Mouse (Mus musculus) heart, embryonic 12.5 days (tissue): Measurements from ENCODE around the gene Eif2a. TPM values are rescaled to one million over a fixed set of nuclear protein-coding genes. Genes with fewer than 3 reads are reported as not detected.

Source experiments
- ATAC-seq: fragments of 200-750 bp; cut with Nextera tagmentation; 2 replicates; pipeline ENCODE4 v1.8.0; 2017; ENCODE audit warnings: moderate TSS enrichment, moderate library complexity; ENCODE audit not compliant: insufficient number of reproducible peaks, low FRiP score
- H3K27ac ChIP-seq: fragments of 300-500 bp; sonication (generic); 2 replicates; pipeline ENCODE4 v1.5.1; 2016; ENCODE audit warnings: mild to moderate bottlenecking, moderate library complexity; ENCODE audit not compliant: poor library complexity, severe bottlenecking
- H3K27me3 ChIP-seq: fragments of 300-500 bp; sonication (generic); replicated peaks from 2 replicates; pipeline ENCODE4 v1.6.1; 2016; ENCODE audit warnings: mild to moderate bottlenecking, moderate library complexity
- H3K36me3 ChIP-seq: fragments of 300-500 bp; sonication (generic); 2 replicates; pipeline ENCODE4 v1.6.1; 2016; ENCODE audit warnings: mild to moderate bottlenecking, moderate library complexity
- H3K4me1 ChIP-seq: fragments of 300-500 bp; sonication (generic); replicated peaks from 2 replicates; pipeline ENCODE4 v1.6.1; 2016; ENCODE audit warnings: mild to moderate bottlenecking
- H3K4me2 ChIP-seq: fragments of 300-500 bp; sonication (generic); 2 replicates; pipeline ENCODE4 v1.6.1; 2016; ENCODE audit warnings: mild to moderate bottlenecking, moderate library complexity
- H3K4me3 ChIP-seq: fragments of 300-500 bp; sonication (generic); 2 replicates; pipeline ENCODE4 v1.5.1; 2016; ENCODE audit warnings: mild to moderate bottlenecking
- H3K9ac ChIP-seq: fragments of 300-500 bp; sonication (generic); 2 replicates; pipeline ENCODE4 v1.6.1; 2016; ENCODE audit warnings: mild to moderate bottlenecking, moderate library complexity
- H3K9me3 ChIP-seq: fragments of 300-500 bp; sonication (generic); replicated peaks from 2 replicates; pipeline ENCODE4 v1.6.1; 2016; ENCODE audit warnings: mild to moderate bottlenecking, moderate library complexity
- WGBS: fragments of 180-500 bp; shearing (Covaris S2); methylation state at CpG from one replicate; pipeline ENCODE4 v1.1.7; 2016; 5-methylcytosine and 5-hydroxymethylcytosine counted together
- polyA plus RNA-seq: library from polyadenylated mRNA; unstranded; fragments of >200 nt; fragmentation: Nextera tagmentation; extraction: Ambion mirVana; gene quantifications from 2 replicates; pipeline ENCODE4 v1.2.1, GENCODE M21; 2016

Gene Eif2a
- polyA plus RNA-seq, 1 experiment from 2014 or later = 36.5 TPM

GRCm38 (mm10) chr3:58508020-58508750 is 17.4 kb upstream of the Eif2a start:
- no peaks in the 10 kb centered on the region for H3K36me3 ChIP-seq
- no peak overlapping the region for H3K27ac ChIP-seq
- no peak for ATAC-seq
- H3K27me3 ChIP-seq = no peaks in the 10 kb centered on the region
- H3K4me2 ChIP-seq = no peak overlapping the region
- no peak overlapping the region for H3K9ac ChIP-seq
- WGBS = 78% methylated on average over 7 of the region's 7 CpGs
- H3K4me3 ChIP-seq = no peak overlapping the region
- H3K4me1 ChIP-seq = 0 out of 2 replicates have a peak, but pooled peaks cover 2% of the 10 kb centered on the region
- no peaks in the 10 kb centered on the region for H3K9me3 ChIP-seq

- ATAC-seq = no peak
- Histone ChIP-seq H3K9ac (no peak overlapping the region), H3K27me3 (no peaks in the 10 kb centered on the region), H3K36me3 (no peaks in the 10 kb centered on the region), H3K9me3 (no peaks in the 10 kb centered on the region), H3K4me3 (no peak overlapping the region), H3K4me2 (no peak overlapping the region), H3K27ac (no peak overlapping the region), H3K4me1 (peaks cover 2% of the 10 kb centered on the region; the same call in 1 of the 2 replicates)
These were observed 14.0 kb upstream of the Eif2a start for GRCm38 (mm10) chr3:58511581-58511980.

DNA sequence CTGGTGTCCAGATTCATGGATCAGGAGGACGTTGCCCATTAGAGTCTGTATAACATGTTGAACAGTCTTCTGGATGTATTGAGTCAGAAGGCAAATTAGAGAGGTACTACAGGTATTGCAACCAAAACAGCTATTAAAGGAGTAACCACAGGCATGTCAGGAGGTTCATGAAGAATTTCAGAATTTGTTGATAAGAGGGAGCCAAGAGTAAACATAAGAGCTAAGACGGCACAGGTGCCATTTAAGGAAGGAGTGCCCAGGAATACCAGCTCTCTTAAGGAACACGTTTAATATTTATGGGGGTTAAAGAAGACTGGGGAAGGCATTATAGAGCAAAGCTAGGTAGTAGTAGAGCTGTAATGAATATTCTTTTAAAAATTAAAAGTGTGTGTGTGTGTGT is 12.9 kb upstream of the Eif2a start:
- Histone ChIP-seq H3K4me3 (no peak overlapping the region), H3K9ac (no peak overlapping the region), H3K27ac (no peak overlapping the region), H3K36me3 (no peaks in the 10 kb centered on the region), H3K27me3 (no peaks in the 10 kb centered on the region), H3K9me3 (no peaks in the 10 kb centered on the region), H3K4me1 (peaks cover under 1% of the 10 kb centered on the region; the same call in 1 of the 2 replicates), H3K4me2 (no peak overlapping the region)
- ATAC-seq = no peak
- 77% methylated on average over 3 of the region's 3 CpGs for WGBS

DNA sequence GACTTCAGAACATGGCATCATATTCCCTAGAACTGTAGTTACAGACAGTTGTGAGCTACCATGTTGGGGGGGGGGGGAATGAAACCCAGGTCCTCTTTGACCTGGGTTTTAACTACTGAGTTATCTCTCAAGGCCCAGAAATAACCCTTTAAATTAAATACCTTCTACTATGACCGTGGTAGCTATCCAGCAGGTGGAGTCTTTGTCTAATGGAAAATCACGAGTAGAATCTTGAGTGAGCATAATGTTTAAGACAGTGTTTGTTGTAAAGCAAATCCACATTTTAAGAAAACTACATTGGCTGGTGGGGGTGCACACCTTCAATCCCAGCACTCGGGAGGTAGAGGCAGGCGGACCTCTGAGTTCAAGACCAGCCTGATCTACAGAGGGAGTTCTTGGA is 12.1 kb upstream of the Eif2a start:
- H3K27me3 ChIP-seq = no peaks in the 10 kb centered on the region
- no peak overlapping the region for H3K4me3 ChIP-seq
- WGBS = 75% methylated on average over 4 of the region's 4 CpGs
- H3K9me3 ChIP-seq = no peaks in the 10 kb centered on the region
- no peak overlapping the region for H3K9ac ChIP-seq
- H3K4me2 ChIP-seq = no peak overlapping the region
- no peaks in the 10 kb centered on the region for H3K36me3 ChIP-seq
- ATAC-seq = no peak
- no peak overlapping the region for H3K27ac ChIP-seq
- H3K4me1 ChIP-seq = no peaks in the 10 kb centered on the region; the same call in 1 of the 2 replicates

- Histone ChIP-seq H3K27ac (no peak overlapping the region), H3K4me3 (no peak overlapping the region), H3K4me1 (peaks cover 8% of the 10 kb centered on the region), H3K4me2 (no peak overlapping the region), H3K27me3 (no peaks in the 10 kb centered on the region), H3K9ac (no peak overlapping the region), H3K36me3 (peaks cover 1% of the 10 kb centered on the region), H3K9me3 (no peaks in the 10 kb centered on the region)
- 67% methylated on average over 1 of the region's 1 CpGs for WGBS
- no peak for ATAC-seq
These were observed 9.5 kb upstream of the Eif2a start for GRCm38 (mm10) chr3:58515947-58516601.

DNA sequence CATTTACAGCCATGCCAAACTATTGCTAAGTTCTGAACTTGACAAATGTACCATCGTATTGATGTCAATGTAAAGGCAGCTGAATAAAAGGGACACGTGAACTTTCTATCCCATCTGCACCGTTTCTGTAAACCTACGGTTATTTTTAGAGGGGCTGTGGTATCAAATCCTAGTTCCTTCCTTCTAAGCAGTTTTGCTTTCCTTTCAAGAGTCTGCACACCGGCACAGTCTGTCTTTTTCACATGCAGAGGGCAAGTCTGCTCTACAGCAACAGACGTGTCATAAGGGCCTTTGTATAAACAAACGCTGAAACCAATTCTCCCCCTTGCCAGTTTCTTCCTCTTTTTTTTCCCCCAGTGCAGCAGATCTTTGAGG is 9.0 kb upstream of the Eif2a start:
- WGBS = 51% methylated on average over 7 of the region's 7 CpGs
- ATAC-seq = no peak

GRCm38 (mm10) chr3:58517258-58517657 is 8.4 kb upstream of the Eif2a start:
- Histone ChIP-seq H3K4me2 (no peak overlapping the region), H3K9ac (no peak overlapping the region), H3K27me3 (no peaks in the 10 kb centered on the region), H3K4me3 (no peak overlapping the region), H3K9me3 (no peaks in the 10 kb centered on the region), H3K27ac (no peak overlapping the region), H3K36me3 (peaks cover 9% of the 10 kb centered on the region), H3K4me1 (peaks cover 8% of the 10 kb centered on the region)
- no peak for ATAC-seq
- 47% methylated on average over 5 of the region's 5 CpGs for WGBS

More for the DNA sequence above, 9.0 kb upstream of the Eif2a start:
- Histone ChIP-seq H3K36me3 (peaks cover 6% of the 10 kb centered on the region), H3K9me3 (no peaks in the 10 kb centered on the region), H3K4me1 (peaks cover 8% of the 10 kb centered on the region), H3K9ac (no peak overlapping the region), H3K27ac (no peak overlapping the region), H3K4me3 (no peak overlapping the region), H3K4me2 (no peak overlapping the region), H3K27me3 (no peaks in the 10 kb centered on the region)

GRCm38 (mm10) chr3:58517800-58518199 is 7.8 kb upstream of the Eif2a start:
- Histone ChIP-seq H3K27ac (no peak overlapping the region), H3K9ac (no peak overlapping the region), H3K4me3 (no peak overlapping the region), H3K4me2 (no peak overlapping the region), H3K9me3 (no peaks in the 10 kb centered on the region), H3K4me1 (peaks cover 8% of the 10 kb centered on the region), H3K27me3 (no peaks in the 10 kb centered on the region), H3K36me3 (peaks cover 13% of the 10 kb centered on the region)
- no peak for ATAC-seq
- 82% methylated on average over 5 of the region's 5 CpGs for WGBS

DNA sequence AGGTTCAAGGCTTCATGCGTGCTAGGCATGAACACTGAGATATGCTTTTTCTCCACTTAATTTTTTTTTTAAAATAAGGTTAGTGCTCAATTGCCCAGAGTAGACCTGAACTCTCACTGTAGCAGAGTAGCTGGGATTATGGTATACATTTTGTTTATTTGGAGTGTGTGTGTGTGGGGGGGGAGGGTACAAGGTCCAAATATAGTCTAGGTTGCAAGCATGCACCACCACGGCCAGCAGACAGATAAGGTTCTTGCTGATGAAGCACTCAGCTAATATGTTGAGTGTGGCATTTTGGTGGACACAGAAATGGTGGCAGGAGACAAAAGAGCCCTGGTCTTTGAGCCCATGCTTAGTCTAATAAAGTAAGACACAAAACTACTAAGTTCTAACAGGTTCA is 6.7 kb upstream of the Eif2a start:
- no peak overlapping the region for H3K4me2 ChIP-seq
- no peak for ATAC-seq
- H3K4me1 ChIP-seq = peaks cover 10% of the 10 kb centered on the region
- no peak overlapping the region for H3K27ac ChIP-seq
- no peaks in the 10 kb centered on the region for H3K27me3 ChIP-seq
- H3K36me3 ChIP-seq = peaks cover 22% of the 10 kb centered on the region
- H3K9ac ChIP-seq = no peak overlapping the region
- H3K9me3 ChIP-seq = no peaks in the 10 kb centered on the region
- WGBS = 56% methylated on average over 2 of the region's 2 CpGs
- H3K4me3 ChIP-seq = no peak overlapping the region

GRCm38 (mm10) chr3:58519536-58519935 is 6.1 kb upstream of the Eif2a start:
- WGBS = 48% methylated on average over 3 of the region's 3 CpGs
- Histone ChIP-seq H3K36me3 (peaks cover 22% of the 10 kb centered on the region), H3K4me1 (peaks cover 13% of the 10 kb centered on the region), H3K4me2 (no peak overlapping the region), H3K27me3 (no peaks in the 10 kb centered on the region), H3K9me3 (no peaks in the 10 kb centered on the region), H3K9ac (no peak overlapping the region), H3K4me3 (no peak overlapping the region), H3K27ac (no peak overlapping the region)
- no peak for ATAC-seq

DNA sequence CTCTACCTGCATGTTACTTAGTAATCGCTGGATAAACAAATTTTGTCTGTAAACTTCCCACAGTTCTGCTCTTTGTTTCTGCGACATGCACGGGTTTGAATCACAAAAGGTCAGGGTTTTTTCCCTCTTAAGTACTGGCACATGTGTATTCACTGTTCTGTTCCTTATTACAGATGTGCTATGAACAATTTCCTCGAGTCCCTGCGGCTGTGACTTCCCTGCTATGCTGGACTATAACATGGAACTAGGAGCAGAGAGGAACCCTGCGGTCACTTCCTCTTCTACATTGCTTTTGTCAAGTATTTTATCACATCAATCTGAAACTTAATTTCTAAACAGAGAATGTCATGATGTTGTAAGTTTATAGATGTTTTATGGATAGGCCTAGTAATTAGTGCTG is 5.3 kb upstream of the Eif2a start:
- Histone ChIP-seq H3K4me2 (no peak overlapping the region), H3K36me3 (peaks cover 22% of the 10 kb centered on the region), H3K4me3 (no peak overlapping the region), H3K27me3 (no peaks in the 10 kb centered on the region), H3K9me3 (no peaks in the 10 kb centered on the region), H3K27ac (no peak overlapping the region), H3K4me1 (peaks cover 13% of the 10 kb centered on the region), H3K9ac (no peak overlapping the region)
- ATAC-seq = no peak
- 88% methylated on average over 6 of the region's 6 CpGs for WGBS
